Mouse (Mus musculus): ENCODE measurements around the gene Bcr. TPM values are rescaled to one million over a fixed set of nuclear protein-coding genes. Genes with fewer than 3 reads are reported as not detected.

Gene Bcr
- polyA plus RNA-seq, 1 experiment from 2014 or later = 15.1 TPM

GRCm38 (mm10) chr10:75103502-75103901 is 43.1 kb downstream of the Bcr start:
- Histone ChIP-seq H3K36me3 (no peaks in the 10 kb centered on the region), H3K27ac (no peak overlapping the region), H3K9ac (no peak overlapping the region), H3K4me2 (no peak overlapping the region), H3K27me3 (no peaks in the 10 kb centered on the region), H3K4me3 (no peak overlapping the region), H3K4me1 (replicated peaks) (peaks cover 75% of the 10 kb centered on the region), H3K9me3 (no peaks in the 10 kb centered on the region)
- WGBS = 81% methylated on average over 2 of the region's 2 CpGs
- ATAC-seq (ENCODE audit: low FRiP score) = no peak

GRCm38 (mm10) chr10:75104191-75105098 is 44.1 kb downstream of the Bcr start:
- H3K9ac ChIP-seq = no peak overlapping the region
- ATAC-seq (ENCODE audit: low FRiP score) = peak; percentile 23; the same call in 1 of the 2 replicates
- no peak overlapping the region for H3K4me3 ChIP-seq
- no peak overlapping the region for H3K4me2 ChIP-seq
- H3K9me3 ChIP-seq = no peaks in the 10 kb centered on the region
- no peaks in the 10 kb centered on the region for H3K27me3 ChIP-seq
- H3K27ac ChIP-seq = 0 out of 2 replicates have a peak overlapping the region, but pooled peaks have one; percentile 0
- peaks cover 69% of the 10 kb centered on the region for H3K4me1 ChIP-seq (replicated peaks)
- WGBS = 65% methylated on average over 9 of the region's 9 CpGs
- H3K36me3 ChIP-seq = no peaks in the 10 kb centered on the region

DNA sequence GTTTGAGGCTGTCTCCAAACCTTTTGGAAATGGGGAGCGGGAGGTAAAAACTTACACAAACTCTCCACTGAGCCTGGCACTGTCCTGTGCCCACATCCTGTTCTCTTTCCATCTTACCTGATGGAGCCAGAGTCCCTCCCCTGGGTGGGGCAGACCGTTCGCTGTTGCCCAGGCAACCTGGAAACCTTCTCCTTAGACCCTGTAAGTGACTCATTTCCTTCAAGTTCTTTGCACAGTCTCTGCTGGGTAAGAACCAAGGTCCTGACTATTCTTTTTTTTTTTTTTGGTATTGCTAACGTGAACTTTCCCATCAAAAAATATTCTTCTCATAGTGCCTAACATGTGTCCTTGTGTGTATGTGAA is 44.7 kb downstream of the Bcr start:
- H3K9me3 ChIP-seq = no peaks in the 10 kb centered on the region
- no peak overlapping the region for H3K4me2 ChIP-seq
- H3K4me3 ChIP-seq = no peak overlapping the region
- H3K36me3 ChIP-seq = no peaks in the 10 kb centered on the region
- ATAC-seq (ENCODE audit: low FRiP score) = no peak
- no peak overlapping the region for H3K9ac ChIP-seq
- H3K27ac ChIP-seq = no peak overlapping the region
- H3K27me3 ChIP-seq = no peaks in the 10 kb centered on the region
- peaks cover 65% of the 10 kb centered on the region for H3K4me1 ChIP-seq (replicated peaks)
- WGBS = 81% methylated on average over 4 of the region's 4 CpGs

- H3K4me1 ChIP-seq (replicated peaks) = peaks cover 59% of the 10 kb centered on the region
- no peak overlapping the region for H3K4me2 ChIP-seq
- no peaks in the 10 kb centered on the region for H3K9me3 ChIP-seq
- H3K27me3 ChIP-seq = no peaks in the 10 kb centered on the region
- no peak overlapping the region for H3K27ac ChIP-seq
- 97% methylated on average over 5 of the region's 5 CpGs for WGBS
- no peak overlapping the region for H3K9ac ChIP-seq
- no peak overlapping the region for H3K4me3 ChIP-seq
- ATAC-seq (ENCODE audit: low FRiP score) = no peak
- H3K36me3 ChIP-seq = no peaks in the 10 kb centered on the region
Measured at GRCm38 (mm10) chr10:75105687-75106086, 45.3 kb downstream of the Bcr start.

- Histone ChIP-seq H3K4me3 (no peak overlapping the region), H3K27me3 (no peaks in the 10 kb centered on the region), H3K4me1 (replicated peaks) (peaks cover 60% of the 10 kb centered on the region), H3K4me2 (no peak overlapping the region), H3K9ac (peak overlapping the region; percentile 56), H3K9me3 (no peaks in the 10 kb centered on the region), H3K27ac (peak overlapping the region; percentile 61), H3K36me3 (no peaks in the 10 kb centered on the region)
- no peak for ATAC-seq (ENCODE audit: low FRiP score)
- WGBS = 17% methylated on average over 5 of the region's 5 CpGs
Measured at GRCm38 (mm10) chr10:75106940-75107381, 46.6 kb downstream of the Bcr start.

- Histone ChIP-seq H3K4me2 (no peak overlapping the region), H3K4me1 (replicated peaks) (peaks cover 61% of the 10 kb centered on the region), H3K36me3 (no peaks in the 10 kb centered on the region), H3K27ac (no peak overlapping the region), H3K4me3 (no peak overlapping the region), H3K27me3 (no peaks in the 10 kb centered on the region), H3K9me3 (no peaks in the 10 kb centered on the region), H3K9ac (no peak overlapping the region)
- 79% methylated on average over 3 of the region's 3 CpGs for WGBS
- ATAC-seq (ENCODE audit: low FRiP score) = no peak
Measured at GRCm38 (mm10) chr10:75108092-75108491, 47.7 kb downstream of the Bcr start.

- WGBS = 82% methylated on average over 11 of the region's 11 CpGs
Measured at GRCm38 (mm10) chr10:75111446-75112201, 51.2 kb downstream of the Bcr start.

GRCm38 (mm10) chr10:75112405-75112804 is 52.0 kb downstream of the Bcr start:
- H3K27ac ChIP-seq = no peak overlapping the region; the same call in 1 of the 2 replicates
- H3K9me3 ChIP-seq = no peaks in the 10 kb centered on the region
- ATAC-seq (ENCODE audit: low FRiP score) = 0 out of 2 replicates have a peak, but pooled peaks have one; percentile 21
- no peak overlapping the region for H3K4me3 ChIP-seq
- no peaks in the 10 kb centered on the region for H3K36me3 ChIP-seq
- H3K4me1 ChIP-seq (replicated peaks) = peaks cover 57% of the 10 kb centered on the region
- H3K27me3 ChIP-seq = no peaks in the 10 kb centered on the region
- WGBS = 68% methylated on average over 3 of the region's 3 CpGs
- no peak overlapping the region for H3K9ac ChIP-seq
- H3K4me2 ChIP-seq = no peak overlapping the region

More at GRCm38 (mm10) chr10:75111446-75112201, 51.2 kb downstream of the Bcr start:
- no peak for ATAC-seq (ENCODE audit: low FRiP score)
- Histone ChIP-seq H3K9me3 (no peaks in the 10 kb centered on the region), H3K4me2 (no peak overlapping the region), H3K4me1 (replicated peaks) (peaks cover 57% of the 10 kb centered on the region), H3K36me3 (no peaks in the 10 kb centered on the region), H3K4me3 (no peak overlapping the region), H3K27ac (peak overlapping the region; percentile 1; the same call in 1 of the 2 replicates), H3K9ac (no peak overlapping the region), H3K27me3 (no peaks in the 10 kb centered on the region)

- ATAC-seq (ENCODE audit: low FRiP score) = no peak
- H3K36me3 ChIP-seq = 0 out of 2 replicates have a peak, but pooled peaks cover 3% of the 10 kb centered on the region
- H3K4me1 ChIP-seq (replicated peaks) = peaks cover 57% of the 10 kb centered on the region
- no peak overlapping the region; the same call in 1 of the 2 replicates for H3K27ac ChIP-seq
- no peaks in the 10 kb centered on the region for H3K9me3 ChIP-seq
- no peaks in the 10 kb centered on the region for H3K27me3 ChIP-seq
- no peak overlapping the region for H3K4me3 ChIP-seq
- no peak overlapping the region for H3K4me2 ChIP-seq
- 71% methylated on average over 9 of the region's 9 CpGs for WGBS
- H3K9ac ChIP-seq = no peak overlapping the region
Measured at GRCm38 (mm10) chr10:75113620-75114019, 53.2 kb downstream of the Bcr start.

DNA sequence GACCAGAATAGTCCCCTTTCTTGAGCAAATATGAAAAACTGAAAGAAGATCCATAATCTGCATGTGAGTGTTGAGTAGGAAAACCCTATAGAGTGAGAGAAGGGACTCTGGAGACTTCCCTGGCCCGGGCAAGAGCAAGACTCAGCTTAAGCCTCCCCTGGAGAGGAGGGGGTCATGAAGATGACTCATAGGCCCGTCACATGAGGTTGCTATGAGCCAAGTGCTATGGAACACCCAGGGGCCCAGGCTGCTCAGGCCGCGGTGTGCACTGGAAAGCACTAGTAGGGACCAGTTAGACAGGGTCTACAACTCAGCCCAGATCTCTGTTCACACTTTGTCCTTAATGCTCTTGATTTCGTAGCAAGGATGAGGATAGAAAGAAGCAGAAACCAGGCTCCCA is 54.8 kb downstream of the Bcr start:
- H3K36me3 ChIP-seq = 0 out of 2 replicates have a peak, but pooled peaks cover 3% of the 10 kb centered on the region
- no peak for ATAC-seq (ENCODE audit: low FRiP score)
- 88% methylated on average over 5 of the region's 5 CpGs for WGBS
- no peaks in the 10 kb centered on the region for H3K9me3 ChIP-seq
- H3K27ac ChIP-seq = no peak overlapping the region
- no peak overlapping the region for H3K4me3 ChIP-seq
- H3K4me1 ChIP-seq (replicated peaks) = peaks cover 57% of the 10 kb centered on the region
- H3K27me3 ChIP-seq = no peaks in the 10 kb centered on the region
- H3K4me2 ChIP-seq = no peak overlapping the region
- H3K9ac ChIP-seq = no peak overlapping the region

DNA sequence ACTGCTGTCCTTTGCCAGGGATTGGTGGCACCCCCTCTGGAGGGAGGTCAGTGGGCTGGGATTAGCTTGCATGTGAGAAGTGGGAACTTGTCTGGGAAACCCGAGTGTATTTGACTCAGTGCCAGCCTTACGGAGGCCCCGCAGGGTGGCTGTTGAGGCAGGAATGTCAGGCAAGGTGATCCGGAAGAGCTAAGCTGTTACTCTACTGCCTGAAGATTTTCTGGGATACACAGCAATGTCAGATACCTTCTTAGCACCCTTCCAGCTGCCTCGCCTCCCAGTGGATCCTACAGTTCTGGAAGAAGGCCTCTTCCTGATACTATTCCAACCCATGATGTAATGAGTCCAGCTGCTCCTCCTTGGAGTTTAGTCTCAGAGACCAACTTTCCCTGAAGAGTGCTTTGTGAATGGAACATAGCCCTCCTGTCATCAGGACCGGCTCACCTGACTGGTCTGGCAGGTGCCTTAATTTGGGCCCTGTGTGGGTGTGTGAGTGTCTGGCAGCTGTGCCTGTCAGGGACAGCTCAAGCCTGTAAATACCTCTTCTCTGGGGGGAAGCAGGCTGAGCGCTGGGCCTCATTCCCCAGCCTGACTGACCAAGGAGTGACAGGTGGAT is 56.6 kb downstream of the Bcr start:
- Histone ChIP-seq H3K4me1 (replicated peaks) (peaks cover 61% of the 10 kb centered on the region), H3K27me3 (no peaks in the 10 kb centered on the region), H3K36me3 (0 out of 2 replicates have a peak, but pooled peaks cover 3% of the 10 kb centered on the region), H3K9me3 (no peaks in the 10 kb centered on the region), H3K9ac (no peak overlapping the region), H3K4me2 (no peak overlapping the region), H3K27ac (no peak overlapping the region), H3K4me3 (no peak overlapping the region)
- ATAC-seq (ENCODE audit: low FRiP score) = no peak
- WGBS = 88% methylated on average over 7 of the region's 7 CpGs

GRCm38 (mm10) chr10:75118444-75118843 is 58.1 kb downstream of the Bcr start:
- ATAC-seq (ENCODE audit: low FRiP score) = no peak
- 81% methylated on average over 6 of the region's 6 CpGs for WGBS
- no peak overlapping the region for H3K4me2 ChIP-seq
- no peak overlapping the region for H3K27ac ChIP-seq
- H3K9ac ChIP-seq = no peak overlapping the region
- H3K27me3 ChIP-seq = no peaks in the 10 kb centered on the region
- H3K36me3 ChIP-seq = 0 out of 2 replicates have a peak, but pooled peaks cover 3% of the 10 kb centered on the region
- H3K4me1 ChIP-seq (replicated peaks) = peaks cover 49% of the 10 kb centered on the region
- no peak overlapping the region for H3K4me3 ChIP-seq
- H3K9me3 ChIP-seq = no peaks in the 10 kb centered on the region
